Mouse (Mus musculus) heart, postnatal 10 days (tissue): ENCODE results near the gene Ssbp2. TPM values are rescaled to one million over a fixed set of nuclear protein-coding genes. Genes with fewer than 3 reads are reported as not detected.

Source experiments
- DNase-seq, 2 experiments: peaks; one replicate each; pipeline ENCODE4 v3.0.0; 2021
- intact Hi-C: fragments of 180-260 bp; cut with DNase I; formaldehyde crosslinking; loops from one replicate; pipeline ENCODE4 v1.15.1; 2025
- total RNA-seq, 2 experiments: library from RNA; stranded (reverse); gene quantifications; 2 replicates each; pipeline ENCODE4 v1.2.3; 2021

Ssbp2 gene
- total RNA-seq, 2 experiments from 2014 or later, result 51.4 to 51.7 TPM

GRCm38 (mm10) chr13:91514979-91515378, 54.9 kb downstream of the Ssbp2 start:
- intact Hi-C loops, result no loop called here
- no peak for DNase-seq

GRCm38 (mm10) chr13:91520073-91520750, 60.1 kb downstream of the Ssbp2 start:
- intact Hi-C loops, result no loop called here
- peak in 1 of 2 experiments; percentile 10 for DNase-seq

- intact Hi-C loops, result no loop called here
- DNase-seq, result no peak
Measured at GRCm38 (mm10) chr13:91520968-91521367, 60.9 kb downstream of the Ssbp2 start.

- DNase-seq, result no peak
- intact Hi-C loops, result no loop called here
Measured at GRCm38 (mm10) chr13:91526058-91526457, 66.0 kb downstream of the Ssbp2 start.

- no peak for DNase-seq
- intact Hi-C loops, result no loop called here
Measured at GRCm38 (mm10) chr13:91529821-91530220, 69.7 kb downstream of the Ssbp2 start.

GRCm38 (mm10) chr13:91536711-91537110, 76.6 kb downstream of the Ssbp2 start:
- peak in 1 of 2 experiments; percentile 9 for DNase-seq
- intact Hi-C loops, result no loop called here

GRCm38 (mm10) chr13:91540145-91541068, 80.3 kb downstream of the Ssbp2 start:
- no peak for DNase-seq
- intact Hi-C loops, result no loop called here

GRCm38 (mm10) chr13:91541069-91541429, 81.0 kb downstream of the Ssbp2 start:
- DNase-seq, result no peak
- intact Hi-C loops, result no loop called here

GRCm38 (mm10) chr13:91543555-91543954, 83.5 kb downstream of the Ssbp2 start:
- peak in 1 of 2 experiments; percentile 20 for DNase-seq
- intact Hi-C loops, result no loop called here

- intact Hi-C loops, result no loop called here
- DNase-seq, result peak in 1 of 2 experiments; percentile 24
Measured at GRCm38 (mm10) chr13:91564047-91564446, 104.0 kb downstream of the Ssbp2 start.

- intact Hi-C loops, result no loop called here
- DNase-seq, result no peak
Measured at GRCm38 (mm10) chr13:91564755-91565154, 104.7 kb downstream of the Ssbp2 start.

GRCm38 (mm10) chr13:91581504-91581903, 121.4 kb downstream of the Ssbp2 start:
- DNase-seq, result no peak

GRCm38 (mm10) chr13:91582212-91582611, 122.1 kb downstream of the Ssbp2 start:
- no peak for DNase-seq
- intact Hi-C loops, result no loop called here

More at GRCm38 (mm10) chr13:91581504-91581903, 121.4 kb downstream of the Ssbp2 start:
- intact Hi-C loops, result no loop called here

- intact Hi-C loops, result no loop called here
Measured at GRCm38 (mm10) chr13:91586368-91586767, 126.3 kb downstream of the Ssbp2 start.

GRCm38 (mm10) chr13:91588475-91588874, 128.4 kb downstream of the Ssbp2 start:
- intact Hi-C loops, result no loop called here
- DNase-seq, result no peak

More at GRCm38 (mm10) chr13:91586368-91586767, 126.3 kb downstream of the Ssbp2 start:
- DNase-seq, result no peak

- intact Hi-C loops, result no loop called here
- DNase-seq, result no peak
Measured at GRCm38 (mm10) chr13:91591863-91592262, 131.8 kb downstream of the Ssbp2 start.

GRCm38 (mm10) chr13:91595284-91595683, 135.2 kb downstream of the Ssbp2 start:
- intact Hi-C loops, result no loop called here
- no peak for DNase-seq

- DNase-seq, result no peak
- intact Hi-C loops, result no loop called here
Measured at GRCm38 (mm10) chr13:91599594-91599993, 139.5 kb downstream of the Ssbp2 start.

GRCm38 (mm10) chr13:91605043-91605840, 145.2 kb downstream of the Ssbp2 start:
- intact Hi-C loops, result no loop called here
- no peak for DNase-seq

GRCm38 (mm10) chr13:91610601-91611000, 150.5 kb downstream of the Ssbp2 start:
- DNase-seq, result no peak
- intact Hi-C loops, result no loop called here

GRCm38 (mm10) chr13:91611909-91612308, 151.8 kb downstream of the Ssbp2 start:
- DNase-seq, result no peak
- intact Hi-C loops, result no loop called here
